Comparison of ENCODE assay signal across 8 mouse cellular contexts in genomic region chr7:101061381-101061780, GRCm38 (mm10). TPM values are rescaled to one million over a fixed set of nuclear protein-coding genes. Genes with fewer than 3 reads are reported as not detected.
A peak's percentile ranks its signal among the peaks of the same experiment; 100 is the strongest.
DNase-seq lines count a peak whose midpoint lies in the region; ATAC-seq lines count a peak whose summit lies in the region.

No protein-coding gene starts in this region.

- H3K27ac ChIP-seq in hindbrain, embryonic 15.5 days (replicated peaks), result no peak overlapping the region

- H3K9ac ChIP-seq in hindbrain, embryonic 15.5 days, result no peak overlapping the region

- peak; percentile 94 for DNase-seq in Muller cell, postnatal 12 days (ENCODE audit: inconsistent ontology term)
- peak; percentile 93 to 94 for DNase-seq in cerebellum, postnatal 10 days
- peak; percentile 89 to 92 for DNase-seq in frontal cortex, postnatal 36 days (ENCODE audit: low spot score in 2 of 2)
- peak; percentile 85 to 88 for DNase-seq in layer of hippocampus, postnatal 36 days
- peak; percentile 87 for DNase-seq in lung, postnatal 25 days (ENCODE audit: low spot score)
- peak; percentile 85 for DNase-seq in retina, postnatal 1 day
- DNase-seq in thymus, postnatal 36 days, result peak; percentile 69 to 80

- WGBS in hindbrain, embryonic 15.5 days, result 8% methylated on average over 17 of the region's 17 CpGs

- H3K4me2 ChIP-seq in hindbrain, embryonic 15.5 days, result peak overlapping the region; percentile 44

- H3K9me3 ChIP-seq in hindbrain, embryonic 15.5 days, result no peaks in the 10 kb centered on the region

- H3K27me3 ChIP-seq in hindbrain, embryonic 15.5 days, result no peaks in the 10 kb centered on the region

- H3K4me3 ChIP-seq in hindbrain, embryonic 15.5 days, result no peak overlapping the region

- ATAC-seq in hindbrain, embryonic 15.5 days (ENCODE audit: low FRiP score, low read depth), result peak; percentile 71; the same call in 1 of the 2 replicates

- no peaks in the 10 kb centered on the region for H3K36me3 ChIP-seq in hindbrain, embryonic 15.5 days

- H3K4me1 ChIP-seq in hindbrain, embryonic 15.5 days (replicated peaks), result no peaks in the 10 kb centered on the region

RNA-seq across cellular contexts. Expression of gene Fchsd2, which starts 31.3 kb away (rescaled TPM):
- polyA plus RNA-seq in hindbrain, embryonic 15.5 days (2015; fragmentation: Nextera tagmentation; extraction: Ambion mirVana), result 40.5 TPM in 2 replicates
- total RNA-seq in layer of hippocampus, postnatal 36 days (2021), result 10 to 100 TPM; 39.2 to 40.5 TPM

RNA-seq across cellular contexts. Expression of gene P2ry2, which starts 48.7 kb away (rescaled TPM):
- polyA plus RNA-seq in hindbrain, embryonic 15.5 days (2015; fragmentation: Nextera tagmentation; extraction: Ambion mirVana), result 0.39 and 0.54 TPM in 2 replicates
- total RNA-seq in layer of hippocampus, postnatal 36 days (2021), result under 1 TPM; 0.66 to 0.97 TPM
